Mouse (Mus musculus): ENCODE measurements around the gene Ppp2r3d.
"Not testable (repeated sequence)": the region's sequence is repeated elsewhere in the genome, so short reads cannot be mapped to it uniquely, and the experiment has no call there.

Gene Ppp2r3d

DNA sequence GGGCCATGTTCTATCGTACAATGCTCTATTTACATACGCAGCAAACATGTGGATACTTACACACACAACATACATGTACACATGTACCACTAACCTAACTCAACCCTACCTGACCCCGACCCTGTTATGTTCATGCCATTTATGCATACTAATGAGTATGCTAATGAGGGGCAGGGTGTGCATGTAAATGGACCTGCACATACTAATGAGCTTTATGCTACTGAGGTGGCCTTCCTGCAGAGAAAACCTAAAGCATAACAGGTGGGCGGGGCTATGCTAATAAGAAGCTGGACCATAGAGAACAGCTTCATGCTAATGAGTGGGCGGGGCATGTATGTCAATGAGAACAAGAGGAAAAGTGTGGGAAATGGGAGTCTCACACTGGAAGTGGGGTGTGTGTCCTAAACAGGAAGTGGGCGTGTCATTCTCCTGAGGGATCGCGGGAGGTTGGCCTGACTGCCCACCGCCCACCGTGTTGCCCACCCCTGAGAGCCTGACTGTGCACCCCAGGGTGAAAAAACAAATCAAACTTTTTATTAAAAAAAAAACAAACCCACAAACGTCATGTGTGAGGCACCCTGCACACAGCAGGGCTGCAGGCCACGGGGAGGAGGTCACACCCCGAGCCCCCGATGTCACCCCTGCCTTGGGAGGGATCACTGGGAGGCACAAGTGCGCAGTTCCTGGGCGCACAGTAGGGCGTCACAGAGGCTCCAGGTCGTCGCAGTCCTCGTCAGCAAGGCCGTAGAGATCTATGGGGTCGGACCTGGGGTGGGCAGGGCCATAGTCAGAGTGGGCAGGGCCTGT, at the start of gene Ppp2r3d:
TSS of gene Ppp2r3d (minus strand) at position 803 of the 807 bp plus-strand sequence.
- no peak for DNase-seq

- not testable (repeated sequence) for DNase-seq
Observed at GRCm38 (mm10) chr9:124493693-124494092, 17.0 kb upstream of the Ppp2r3d start, which contains the start of gene Gm21836. Gene Gm21836 (minus strand): TSS chr9:124493793.

GRCm38 (mm10) chr9:124480361-124480980, 3.8 kb upstream of the Ppp2r3d start:
- DNase-seq: not testable (repeated sequence)

DNA sequence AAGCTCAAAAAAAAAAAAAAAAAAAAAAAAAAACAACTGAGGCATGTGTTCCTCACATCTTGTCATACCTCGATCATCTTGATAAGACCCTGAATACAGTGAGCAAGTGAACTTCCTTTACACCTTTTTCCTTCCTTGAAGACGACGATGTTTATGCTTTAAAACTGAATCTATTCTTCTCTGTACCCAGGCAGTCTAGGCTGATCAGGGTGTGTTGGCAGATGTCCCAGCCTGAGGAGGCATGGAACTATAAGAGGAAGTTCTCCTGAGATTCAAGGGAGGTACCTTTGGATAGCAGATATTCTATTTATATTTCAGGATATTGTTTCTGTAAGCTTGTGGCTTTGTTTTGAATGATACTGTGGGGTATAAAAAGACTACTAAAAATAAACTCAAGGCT, 1.4 kb upstream of the Ppp2r3d start:
- DNase-seq: peak; percentile 47

- no peak for DNase-seq
Observed at GRCm38 (mm10) chr9:124475689-124476088, 1.0 kb downstream of the Ppp2r3d start.

DNA sequence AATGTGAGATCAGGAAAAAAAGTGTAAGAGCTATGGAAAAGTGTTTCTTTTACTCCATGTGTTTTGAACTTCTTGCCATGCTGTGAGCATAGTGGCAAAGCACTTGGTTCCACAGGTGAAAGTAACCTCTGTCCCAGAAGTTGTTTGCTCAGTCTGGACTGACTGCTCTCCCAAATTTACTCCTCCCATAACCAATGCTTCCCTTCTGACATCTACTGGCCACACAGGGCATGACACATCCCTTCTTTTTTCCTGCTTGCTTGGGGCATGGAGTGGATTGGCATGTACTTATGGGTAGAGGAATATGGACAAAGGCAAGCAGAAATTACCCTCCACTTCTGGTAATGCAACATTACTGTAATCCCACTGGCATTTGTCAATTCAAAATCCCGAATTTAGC, 20.1 kb downstream of the Ppp2r3d start:
- DNase-seq: peak; percentile 51

GRCm38 (mm10) chr9:124442533-124442855, 34.2 kb downstream of the Ppp2r3d start:
- DNase-seq: peak; percentile 24

GRCm38 (mm10) chr9:124441681-124442532, 34.8 kb downstream of the Ppp2r3d start:
- DNase-seq: peak; percentile 22

DNA sequence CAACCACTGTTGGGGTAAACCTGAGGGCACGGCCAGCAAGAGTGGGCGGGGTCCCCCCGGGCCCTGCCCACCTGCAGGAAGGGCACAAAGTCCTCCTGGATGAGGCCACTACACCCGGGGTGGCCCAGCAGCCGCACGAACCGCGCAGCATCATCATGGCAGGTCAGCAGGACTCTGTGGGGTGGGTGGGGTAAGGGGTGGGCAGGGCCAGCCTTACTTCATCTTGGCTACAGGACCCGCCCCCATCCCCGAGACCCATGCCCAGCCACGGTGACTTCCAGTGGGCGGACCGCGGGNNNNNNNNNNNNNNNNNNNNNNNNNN, 36.0 kb downstream of the Ppp2r3d start:
- DNase-seq: no peak

- peak; percentile 33 for DNase-seq
Observed at GRCm38 (mm10) chr9:124439848-124440723, 36.6 kb downstream of the Ppp2r3d start.

DNA sequence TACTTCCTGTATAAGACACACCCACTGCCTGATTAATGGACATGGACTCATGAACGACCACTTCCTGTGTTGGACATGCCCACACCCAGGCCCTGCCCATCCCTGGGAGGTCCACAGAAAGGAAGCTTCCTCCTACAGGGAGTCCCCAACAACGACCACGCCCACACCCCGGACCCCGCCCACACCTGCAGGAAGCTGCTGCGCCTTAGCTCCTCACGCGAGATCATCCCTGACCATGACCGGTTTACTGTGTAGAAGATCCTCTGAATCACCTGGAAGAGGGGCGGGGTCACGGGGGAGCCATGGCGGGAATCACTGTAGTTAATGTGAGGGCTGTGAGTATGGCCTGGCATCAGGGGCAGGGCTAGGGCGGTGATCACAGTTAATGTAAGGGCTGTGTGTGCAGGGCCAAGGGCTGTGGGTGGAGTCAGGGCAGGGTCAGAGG, 37.3 kb downstream of the Ppp2r3d start:
- DNase-seq: peak; percentile 12

DNA sequence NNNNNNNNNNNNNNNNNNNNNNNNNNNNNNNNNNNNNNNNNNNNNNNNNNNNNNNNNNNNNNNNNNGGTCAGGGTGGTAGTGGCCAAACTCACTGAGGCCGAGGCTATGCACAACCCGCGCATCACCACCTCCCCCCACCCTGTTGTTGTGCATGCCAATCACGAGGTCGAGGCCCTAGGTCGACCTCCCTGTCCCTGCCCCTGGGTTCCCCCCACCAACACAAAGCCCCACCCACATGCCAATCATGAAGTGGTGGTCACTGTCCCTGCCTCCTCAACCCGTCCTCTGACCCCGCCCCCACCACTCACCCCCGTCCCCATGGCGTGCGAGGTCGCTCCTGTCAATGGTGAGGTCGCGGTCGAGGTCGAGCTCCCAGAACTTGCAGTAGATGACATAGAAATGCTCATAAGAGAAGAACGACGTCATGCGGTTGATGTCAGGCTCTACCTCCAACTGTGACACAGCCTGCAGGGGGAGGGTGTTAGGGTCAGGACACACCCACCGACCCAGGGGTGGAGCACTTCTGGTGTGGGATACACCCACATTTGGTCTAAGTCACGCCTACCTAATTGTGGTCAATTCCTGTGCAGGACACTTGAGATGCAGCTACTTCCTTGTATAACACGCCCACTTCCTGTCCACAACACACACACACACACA, 37.9 kb downstream of the Ppp2r3d start:
- peak; percentile 7 for DNase-seq

DNA sequence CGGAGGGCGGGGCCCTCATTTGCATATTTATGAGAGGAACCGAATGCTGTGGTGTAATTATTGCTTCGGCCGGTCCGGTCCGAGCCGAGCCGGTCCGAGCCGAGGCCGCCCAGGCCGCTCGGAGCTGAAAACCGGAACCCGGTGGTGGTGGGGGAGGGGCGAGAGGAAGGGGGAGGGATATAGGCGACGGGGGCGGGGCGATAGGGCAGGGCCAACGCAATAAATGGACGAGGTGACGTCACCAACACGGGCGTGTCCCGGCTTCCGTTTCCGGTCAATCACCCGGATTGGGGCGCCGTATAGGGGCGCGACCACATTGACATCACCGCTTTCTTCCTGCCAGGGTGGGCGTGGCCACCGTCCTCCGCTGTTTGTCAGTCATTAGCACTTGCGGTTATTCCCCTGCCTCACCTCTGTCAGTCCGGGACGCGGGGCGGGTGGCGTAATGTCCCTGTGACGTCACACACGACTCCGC, 51.2 kb downstream of the Ppp2r3d start:
- DNase-seq: peak; percentile 96

DNA sequence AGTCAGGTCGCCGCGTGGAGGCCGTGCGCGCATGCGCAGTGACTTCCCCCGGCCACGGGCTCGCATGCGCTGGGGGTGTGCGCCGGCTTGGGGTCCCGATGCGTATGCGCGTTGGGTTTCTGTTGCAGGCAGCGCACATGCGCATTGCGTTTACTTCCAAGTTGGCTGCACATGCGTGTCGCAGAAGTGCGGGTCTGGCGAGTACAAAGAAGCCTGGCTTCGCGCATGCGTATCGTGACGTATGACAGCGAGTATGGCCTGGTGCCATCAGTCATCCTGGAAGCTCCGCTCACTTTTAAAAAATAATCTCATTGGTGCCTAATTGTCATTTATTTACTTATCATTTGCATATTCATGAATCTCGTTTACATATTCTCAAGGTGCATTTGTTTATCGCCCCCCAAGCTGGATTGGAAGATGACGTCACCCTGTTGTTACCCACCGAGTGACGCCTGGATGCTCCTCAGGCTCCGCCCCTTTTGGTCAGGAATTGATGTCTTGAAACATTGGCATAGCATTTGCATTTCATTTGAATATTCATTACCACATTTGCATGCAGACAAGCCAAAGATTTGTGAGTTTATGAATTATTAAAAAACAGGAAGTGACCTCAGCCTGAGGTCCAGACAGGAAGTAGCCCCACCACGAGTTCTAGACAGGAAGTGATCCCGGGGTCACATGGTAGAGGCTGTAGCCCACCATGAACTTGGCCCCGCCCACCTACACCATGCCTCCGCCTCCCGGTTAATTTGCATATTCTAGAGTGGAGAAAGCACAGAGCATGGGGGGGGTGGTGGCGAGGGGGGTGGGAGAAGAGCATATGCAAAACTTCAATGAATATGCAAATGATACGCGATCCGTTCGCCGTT, 51.9 kb downstream of the Ppp2r3d start:
- DNase-seq: peak; percentile 99

DNA sequence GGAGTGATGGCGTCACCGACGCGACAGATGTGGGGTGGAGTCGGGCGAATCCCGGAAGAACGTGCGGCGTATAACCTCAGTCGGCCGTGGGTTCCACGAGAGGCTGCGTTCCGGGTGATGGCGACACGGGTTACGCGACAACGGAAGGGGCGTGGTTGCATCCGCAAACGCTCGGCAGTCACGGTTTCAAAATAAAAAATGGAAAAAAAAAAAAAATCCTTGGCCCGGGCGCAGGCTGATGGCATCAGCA, 52.5 kb downstream of the Ppp2r3d start:
- no peak for DNase-seq

- DNase-seq: peak; percentile 99
Observed at GRCm38 (mm10) chr9:124423552-124424291, 53.0 kb downstream of the Ppp2r3d start.

- DNase-seq: peak; percentile 96
Observed at GRCm38 (mm10) chr9:124422900-124423551, 53.7 kb downstream of the Ppp2r3d start.

DNA sequence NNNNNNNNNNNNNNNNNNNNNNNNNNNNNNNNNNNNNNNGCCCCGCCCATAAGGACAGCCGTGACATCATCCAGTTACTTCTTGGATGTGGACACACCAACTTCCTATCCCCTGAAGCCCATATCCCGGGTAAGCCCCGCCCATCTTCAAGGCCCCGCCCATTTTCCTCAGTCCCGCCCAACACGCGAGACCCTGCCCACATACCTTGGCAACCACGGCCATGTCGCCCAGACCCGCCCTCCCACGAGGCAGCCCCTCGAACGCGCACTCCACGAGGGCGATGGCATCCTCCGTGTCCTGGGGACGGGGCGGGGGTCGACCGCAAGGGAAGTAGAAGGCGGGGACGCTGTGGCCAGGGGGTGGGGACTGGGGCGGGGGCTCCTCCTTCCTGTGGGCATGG, 54.3 kb downstream of the Ppp2r3d start:
- DNase-seq: peak; percentile 72

DNA sequence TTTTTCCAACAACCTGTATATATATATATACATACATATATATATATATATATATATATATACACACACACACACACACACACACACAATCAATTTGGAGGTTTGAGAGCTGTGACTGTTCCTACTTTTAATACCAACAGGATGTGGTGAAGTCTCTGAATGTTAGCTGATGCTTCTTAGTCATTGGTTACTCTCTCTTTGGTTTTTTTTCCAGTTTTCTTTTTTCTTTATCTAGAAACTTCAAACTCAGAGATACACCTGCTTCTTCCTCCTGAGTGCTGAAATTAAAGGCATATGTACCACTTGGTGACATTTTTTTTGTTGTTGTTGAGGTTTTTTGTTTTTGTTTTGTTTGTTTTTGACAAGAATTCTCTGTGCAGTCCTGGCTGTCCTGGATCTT, 63.8 kb downstream of the Ppp2r3d start:
- DNase-seq: no peak

DNA sequence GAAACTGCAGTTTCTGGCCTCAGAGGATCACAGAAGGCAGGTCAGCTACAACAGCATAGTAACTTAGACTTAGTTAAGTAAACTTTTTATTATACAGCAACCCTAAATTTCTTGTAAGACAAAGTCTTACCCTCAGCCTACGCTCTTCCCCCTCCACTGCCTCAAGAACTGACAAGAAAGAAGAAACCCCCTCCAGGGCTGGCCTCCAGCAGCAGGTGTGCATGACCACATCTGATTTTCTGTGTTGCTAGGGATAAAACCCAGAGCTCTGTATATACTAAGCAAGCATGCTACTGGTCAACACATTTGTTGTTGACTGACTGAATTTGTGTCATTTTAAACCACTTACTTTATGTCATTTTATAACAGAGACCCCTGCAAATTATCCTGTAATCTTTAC, 65.1 kb downstream of the Ppp2r3d start:
- DNase-seq: no peak
